Mouse (Mus musculus): ENCODE results near the gene Ptafr.
"Not testable (repeated sequence)": the region's sequence is repeated elsewhere in the genome, so short reads cannot be mapped to it uniquely, and the experiment has no call there.

Ptafr gene

GRCm38 (mm10) chr4:132563965-132564364 is at the start of gene Ptafr:
Ptafr (plus strand) TSS chr4:132564067.
- no peak for DNase-seq

DNA sequence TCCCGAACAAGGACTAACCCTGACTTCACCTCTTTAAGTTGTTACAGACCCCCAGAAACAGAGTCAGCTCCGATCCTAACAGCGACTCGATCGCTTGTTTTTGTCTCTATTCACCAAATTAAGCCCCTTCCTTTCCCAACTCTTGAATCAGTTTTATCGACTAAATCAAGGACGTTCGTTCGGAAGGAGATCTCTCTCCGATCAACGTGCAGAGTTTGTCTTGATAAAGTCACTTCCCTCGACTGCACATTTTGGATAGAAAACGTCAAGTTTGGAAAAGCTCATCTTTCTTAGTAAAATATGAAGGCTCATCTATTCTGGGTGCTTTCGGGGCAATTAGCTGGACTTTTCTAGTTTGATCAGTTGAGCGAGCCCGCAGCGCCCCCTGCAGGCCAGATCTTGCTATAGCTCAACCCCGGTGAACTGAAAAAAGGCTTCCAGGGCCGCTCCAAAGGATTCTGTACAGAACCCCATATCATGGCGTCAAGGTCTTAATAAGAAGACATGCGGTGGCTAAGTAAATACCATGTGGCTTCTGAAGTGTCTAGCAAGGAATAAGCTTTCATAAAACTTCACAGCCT is 49.2 kb upstream of the Ptafr start:
- DNase-seq: peak; percentile 86

GRCm38 (mm10) chr4:132515369-132516155 is 48.3 kb upstream of the Ptafr start:
- DNase-seq: peak; percentile 79

- no peak for DNase-seq
These were observed 45.8 kb upstream of the Ptafr start for GRCm38 (mm10) chr4:132518066-132518465.

GRCm38 (mm10) chr4:132519188-132519587 is 44.7 kb upstream of the Ptafr start:
- DNase-seq: no peak

DNA sequence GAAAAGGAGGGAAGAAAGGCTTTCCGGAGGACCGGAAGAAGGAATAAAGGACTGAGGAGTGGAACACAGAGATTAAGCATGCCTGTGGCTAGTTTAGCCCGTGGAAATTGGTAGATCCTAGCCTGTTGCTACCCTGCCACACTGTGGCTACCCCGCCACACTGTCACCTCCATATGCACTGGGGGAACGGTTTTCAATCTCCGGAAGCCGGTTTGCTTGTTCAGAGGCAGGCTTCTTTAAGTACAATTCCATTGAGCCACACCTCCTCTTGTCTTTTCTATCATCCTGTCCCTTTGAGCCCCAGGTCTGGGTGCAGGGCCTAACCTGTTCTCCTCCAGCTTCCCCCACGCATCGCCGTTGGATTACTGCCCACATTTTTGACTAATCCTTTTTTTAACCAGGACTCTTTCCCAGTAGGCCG is 39.5 kb upstream of the Ptafr start:
- DNase-seq: no peak

DNA sequence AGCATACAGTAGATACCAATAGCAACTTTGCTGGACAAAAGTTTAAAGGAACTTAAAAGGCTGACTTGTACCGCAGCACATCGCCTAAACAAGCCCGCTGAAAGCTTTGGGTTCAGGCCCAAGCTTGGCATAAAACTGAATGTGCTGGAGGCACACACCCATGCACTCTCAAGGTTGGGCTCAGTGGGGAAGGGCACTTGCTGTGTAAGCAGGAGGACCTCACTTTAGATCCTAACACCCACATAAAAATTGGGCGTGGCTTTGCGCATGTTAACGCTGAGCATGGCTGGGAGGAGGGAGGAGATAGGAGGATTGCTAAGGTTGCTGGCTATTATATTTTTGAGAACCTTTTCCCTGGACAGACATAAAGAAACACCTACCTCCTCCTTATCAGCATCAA is 39.1 kb upstream of the Ptafr start:
- DNase-seq: no peak

DNA sequence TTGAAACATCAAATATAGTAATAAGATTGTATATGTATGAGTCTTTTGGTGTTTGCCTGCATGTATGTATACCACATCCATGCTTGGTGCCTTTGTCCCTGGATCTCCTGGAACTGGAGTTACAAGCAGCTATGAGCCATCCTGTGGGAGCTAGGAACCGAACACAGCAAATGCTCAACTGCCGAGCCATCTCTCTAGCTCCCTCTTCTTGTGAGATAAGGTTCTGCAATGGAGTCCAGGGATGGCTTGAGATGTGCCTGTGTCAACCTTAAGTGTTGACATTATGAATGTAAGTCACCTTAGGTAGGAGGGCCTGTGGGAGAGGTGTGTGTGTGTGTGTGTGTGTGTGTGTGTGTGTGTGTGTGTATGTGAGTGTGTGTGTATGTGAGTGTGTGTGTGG is 37.2 kb upstream of the Ptafr start:
- DNase-seq: no peak

DNA sequence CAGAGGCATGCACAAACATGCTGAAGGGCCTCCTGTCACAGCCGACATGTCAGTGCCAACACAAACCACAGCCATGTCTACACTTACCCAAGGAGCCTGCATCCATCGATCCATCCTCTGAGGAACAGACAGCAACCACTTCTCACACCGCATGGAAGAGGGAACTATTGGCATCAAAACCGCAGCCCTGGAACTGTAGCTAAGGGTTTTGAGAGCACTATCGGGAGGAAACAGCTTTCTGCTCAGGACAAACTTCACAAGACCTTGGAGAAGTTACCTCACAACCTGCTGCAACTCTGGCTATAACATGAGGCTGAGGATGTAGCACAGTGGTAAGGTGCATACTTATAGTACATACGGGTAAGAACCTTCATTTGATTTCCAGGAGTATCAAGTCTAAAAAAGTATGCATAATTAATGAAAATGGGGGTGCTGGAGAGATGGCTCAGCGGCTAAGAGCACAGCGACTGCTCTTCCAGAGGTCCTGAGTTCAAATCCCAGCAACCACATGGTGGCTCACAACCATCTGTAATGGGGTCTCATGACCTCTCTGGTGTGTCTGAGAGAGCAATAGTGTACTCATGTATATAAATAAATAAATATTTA is 35.8 kb upstream of the Ptafr start:
- DNase-seq: no peak

DNA sequence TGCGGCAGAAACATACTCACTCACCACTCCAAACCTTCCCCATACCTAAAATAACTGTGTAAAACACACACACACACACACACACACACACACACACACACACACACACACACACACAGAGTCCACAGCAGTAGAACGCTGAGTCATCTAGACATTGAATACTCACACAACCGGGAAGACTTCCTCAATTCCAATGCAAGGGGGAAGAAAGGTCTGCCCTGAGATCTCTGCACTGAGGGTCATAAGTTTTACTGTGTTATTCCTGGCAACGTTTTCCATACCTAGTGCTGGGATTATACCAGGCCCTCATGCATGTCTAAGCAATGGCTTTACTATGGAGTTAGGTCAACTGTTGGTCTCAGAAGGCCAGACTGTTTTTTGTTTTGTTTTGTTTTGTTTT is 34.5 kb upstream of the Ptafr start:
- DNase-seq: no peak

DNA sequence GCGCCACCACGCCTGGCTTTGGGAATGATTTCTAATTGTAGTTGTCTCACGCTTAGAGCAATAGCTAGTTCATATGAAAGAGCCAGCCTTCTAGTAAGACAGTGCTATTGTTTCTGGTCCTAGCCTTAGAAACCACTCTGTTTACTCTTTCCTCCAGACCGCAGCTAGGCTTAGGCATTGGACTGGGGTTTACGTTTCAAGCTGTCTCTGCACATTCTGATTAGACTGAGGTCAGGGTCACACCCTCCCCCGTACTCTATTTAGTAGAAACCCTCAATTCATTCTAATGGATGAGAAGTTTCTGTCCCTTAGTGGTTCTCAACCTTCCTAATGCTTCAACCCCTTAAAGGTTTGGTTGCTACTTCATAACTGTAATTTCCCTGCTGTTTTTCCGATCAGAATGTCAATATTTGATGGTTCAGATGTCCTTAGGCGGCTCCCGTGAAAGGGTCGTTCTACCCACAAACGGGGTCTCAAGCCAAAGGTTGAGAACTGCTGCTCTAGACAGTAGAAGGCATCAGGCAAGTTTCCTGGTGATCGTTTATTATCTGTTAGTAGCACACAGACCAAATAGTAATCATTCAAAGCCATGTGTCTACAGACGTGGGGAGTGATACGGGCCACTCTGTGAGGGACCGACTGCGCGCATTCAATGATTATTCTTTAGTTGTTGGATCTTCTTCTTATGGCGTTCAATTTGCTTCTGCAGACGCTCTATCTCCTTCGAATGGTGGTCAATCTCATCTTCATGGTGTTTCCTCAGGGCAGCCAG is 33.6 kb upstream of the Ptafr start:
- no peak for DNase-seq

DNA sequence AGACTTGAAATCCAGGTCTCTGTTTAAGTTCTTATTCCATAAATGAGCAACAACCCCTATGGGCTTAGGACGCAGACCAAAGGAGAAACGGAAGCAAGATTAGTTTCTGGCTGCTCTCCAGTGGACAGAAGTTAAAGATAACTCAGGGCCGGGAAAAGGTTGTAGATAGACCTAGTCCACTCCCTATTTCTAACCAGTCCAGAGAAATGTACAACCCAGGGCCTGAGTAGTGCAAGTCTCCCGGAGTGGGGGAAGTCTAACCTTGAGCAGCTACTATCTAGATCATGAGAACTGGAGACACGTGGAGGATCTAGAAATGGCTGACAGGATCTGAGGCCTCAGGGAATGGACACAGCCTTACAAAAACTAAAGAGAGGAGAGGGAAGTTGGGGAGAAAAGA is 31.4 kb upstream of the Ptafr start:
- DNase-seq: no peak

GRCm38 (mm10) chr4:132532981-132533916 is 30.6 kb upstream of the Ptafr start, which contains the start of gene Atpif1:
Atpif1 (minus strand) TSS chr4:132533659.
- DNase-seq: peak; percentile 87

GRCm38 (mm10) chr4:132535406-132536121 is 28.3 kb upstream of the Ptafr start, which contains the start of gene Dnajc8:
Dnajc8 (plus strand) TSS chr4:132535550.
- DNase-seq: peak; percentile 93

DNA sequence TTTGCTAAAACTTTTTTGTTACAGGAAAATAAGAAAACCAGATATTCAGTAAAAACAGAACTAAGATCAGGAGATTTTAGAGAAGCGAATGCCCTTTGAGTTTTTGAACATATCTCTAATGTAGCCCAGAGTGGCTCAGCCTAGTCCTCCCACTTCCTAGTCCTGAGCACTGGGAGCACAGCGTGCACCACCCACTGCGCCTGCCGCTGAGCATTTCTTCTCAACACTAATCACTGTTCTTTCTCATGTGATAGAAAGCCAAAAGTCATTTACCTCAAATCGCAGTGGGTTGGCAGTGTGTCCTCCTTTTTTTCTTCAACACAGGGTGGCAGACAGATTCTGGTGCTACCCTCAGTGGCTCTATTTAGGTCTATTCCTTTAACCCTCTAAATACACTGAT is 24.4 kb upstream of the Ptafr start:
- DNase-seq: no peak

GRCm38 (mm10) chr4:132541413-132541812 is 22.5 kb upstream of the Ptafr start:
- no peak for DNase-seq

DNA sequence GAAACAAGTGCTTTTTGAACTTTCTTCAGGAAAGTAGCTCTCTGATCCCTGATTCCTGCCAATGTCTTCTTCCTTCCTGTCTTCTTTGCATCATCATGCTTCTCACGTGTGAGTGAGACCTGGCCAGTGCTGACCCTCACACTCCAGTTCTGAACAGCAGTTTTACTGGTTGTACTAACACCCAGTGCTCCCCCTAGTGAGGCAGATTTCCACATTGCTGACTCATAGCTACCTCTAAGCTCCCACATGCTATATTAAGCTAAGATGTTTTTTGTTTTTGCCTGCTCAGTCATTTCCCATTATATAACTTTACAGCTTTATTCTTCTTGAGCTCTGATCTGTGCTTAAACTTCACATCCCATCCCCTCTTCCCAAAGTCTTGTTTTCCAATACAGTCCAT is 21.1 kb upstream of the Ptafr start:
- DNase-seq: no peak

GRCm38 (mm10) chr4:132545851-132546250 is 18.0 kb upstream of the Ptafr start:
- DNase-seq: peak; percentile 64

DNA sequence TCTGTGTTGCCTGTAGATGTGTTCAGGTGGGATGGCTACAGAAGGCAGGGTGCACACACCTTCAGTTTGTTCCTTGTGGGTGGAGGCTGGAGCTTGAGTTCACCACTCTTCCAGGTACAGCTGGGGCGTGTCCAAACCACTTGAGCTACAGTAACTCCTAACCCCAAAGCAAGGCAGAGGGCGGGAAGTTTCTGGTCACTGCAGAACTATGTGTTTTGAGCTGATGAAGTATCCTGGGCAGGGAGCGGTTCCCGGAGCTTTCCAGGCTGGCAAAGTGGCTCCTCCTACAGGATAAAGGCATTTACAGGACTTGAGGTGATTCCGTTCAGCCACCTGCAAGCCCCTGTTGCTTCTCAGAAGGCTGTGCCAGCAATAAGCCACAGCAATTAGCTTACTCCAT is 9.6 kb upstream of the Ptafr start:
- no peak for DNase-seq

DNA sequence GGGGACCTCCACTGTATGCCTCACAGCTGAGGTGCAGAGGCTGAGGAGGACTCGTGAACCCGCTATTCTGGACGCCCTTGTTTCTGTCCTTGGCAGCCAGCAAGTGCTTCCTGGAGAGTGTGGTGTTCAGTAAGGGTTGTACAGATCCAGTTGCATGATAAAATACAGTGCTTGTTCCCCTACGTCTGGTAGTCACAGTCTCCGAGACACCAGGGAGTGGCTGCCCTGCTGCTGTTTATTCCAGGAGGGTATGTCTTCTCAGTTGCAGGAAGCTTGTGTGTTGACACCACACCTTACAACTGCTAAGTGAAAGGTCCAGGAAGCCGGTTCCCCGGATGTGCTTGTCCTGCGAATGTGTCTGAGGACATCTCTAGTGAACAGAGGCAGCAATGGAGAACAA is 9.2 kb upstream of the Ptafr start:
- DNase-seq: no peak

DNA sequence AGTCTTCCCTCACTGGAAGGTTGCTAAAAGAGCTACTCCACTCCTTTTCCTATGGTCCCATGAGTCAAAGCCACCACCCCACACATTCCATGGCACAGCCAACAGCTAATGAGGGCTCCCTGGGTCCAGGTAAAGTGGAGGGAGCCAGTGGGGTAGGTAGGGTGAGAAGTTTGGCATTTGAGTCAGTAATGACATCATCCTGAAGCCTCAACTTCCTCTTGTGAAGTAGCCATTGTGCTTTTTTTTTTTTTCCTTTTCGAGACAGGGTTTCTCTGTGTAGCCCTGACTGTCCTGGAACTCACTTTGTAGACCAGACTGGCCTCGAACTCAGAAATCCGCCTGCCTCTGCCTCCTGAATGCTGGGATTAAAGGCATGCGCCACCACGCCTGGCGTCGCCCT is 8.3 kb upstream of the Ptafr start:
- DNase-seq: not testable (repeated sequence)

DNA sequence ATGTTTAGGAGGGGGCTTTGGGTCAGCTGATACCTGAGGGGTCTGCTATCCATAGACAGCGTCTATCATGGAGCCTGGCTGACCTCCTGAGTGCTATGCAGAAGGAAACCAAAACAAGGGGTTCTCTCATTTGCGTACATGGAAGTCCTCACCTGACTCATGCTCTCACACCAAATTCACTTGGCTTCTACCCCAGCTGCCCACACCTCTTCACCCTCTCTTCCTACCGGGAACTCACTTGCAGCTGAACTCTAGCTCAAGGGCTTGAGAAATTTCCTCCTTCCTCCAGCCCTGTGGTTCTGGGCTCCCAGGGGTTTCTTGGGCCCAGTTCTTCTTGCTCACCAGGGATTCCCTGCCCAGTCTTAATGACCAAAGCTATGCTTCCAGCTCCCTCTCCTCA is 606 bp upstream of the Ptafr start:
- DNase-seq: no peak

Measured in cerebellum, adult 8-10 months (tissue).